Mouse (Mus musculus): ENCODE measurements at regions not wholly inside any gene's neighbourhood (a gene's known extent, or its start where the extent isn't known, plus 50 kb on each side); places are given as distances from the start of the nearest gene placed in this dataset.
"Not testable (repeated sequence)": the region's sequence is repeated elsewhere in the genome, so short reads cannot be mapped to it uniquely, and the experiment has no call there.

DNA sequence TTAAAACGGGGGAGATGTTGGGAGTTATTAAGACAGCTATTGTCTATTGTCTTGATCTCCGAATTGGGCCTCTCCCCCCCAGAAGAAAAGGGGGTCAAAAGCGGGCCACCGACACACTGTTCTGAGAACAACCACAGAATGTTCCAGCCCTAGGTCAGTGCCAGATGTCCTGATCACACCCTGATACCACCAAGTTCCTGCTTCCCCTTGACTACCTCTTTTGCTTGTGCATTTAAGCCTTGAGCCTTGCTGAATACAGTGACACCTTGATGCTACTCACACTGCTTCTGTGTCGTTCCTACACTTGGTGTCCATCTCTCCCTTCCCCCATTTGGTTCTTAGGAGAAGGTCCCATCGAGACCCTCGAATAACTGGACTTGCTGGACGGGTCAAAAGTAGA is 673.5 kb downstream of the Kcna4 start:
- not testable (repeated sequence) for TF ChIP-seq POLR2A (IDR thresholded peaks at IDR 0.05; ENCODE audit: insufficient read depth, low read depth, low read length); CTCF (IDR thresholded peaks at IDR 0.05)

Measured in heart, adult 2 months (tissue).